8 mouse cellular contexts compared by ENCODE assay signal in genomic region chr3:152799738-152800431, GRCm38 (mm10).
DNase-seq lines count a peak whose midpoint lies in the region.

No protein-coding gene starts in this region.

- DNase-seq in adrenal gland, adult 2 months: peak; percentile 35
- no peak for DNase-seq in adrenal gland, adult 8-10 months
- peak; percentile 18 for DNase-seq in left cerebral cortex, adult 11 months (ENCODE audit: low spot score)
- no peak for DNase-seq in left cerebral cortex, adult 8-10 months (ENCODE audit: low spot score in 2 of 2)
- DNase-seq in cerebellum, postnatal 14 days: peak; percentile 62 to 72
- peak; percentile 46 for DNase-seq in liver
- DNase-seq in retina, postnatal 7 days (ENCODE audit: low read depth, low spot score): peak; percentile 13
- DNase-seq in urinary bladder, postnatal 4 days (ENCODE audit: low spot score in 2 of 2): no peak

Comparison
In these comparisons a context has a peak if more than half of its experiments do, and no peak if none do; other contexts are left out.
1. DNase-seq: peak in adrenal gland, adult 2 months (single experiment), left cerebral cortex, adult 11 months (single experiment), cerebellum, postnatal 14 days (2 of 2), liver (single experiment) and retina, postnatal 7 days (single experiment); none in adrenal gland, adult 8-10 months (single experiment), left cerebral cortex, adult 8-10 months (0 of 2) and urinary bladder, postnatal 4 days (0 of 2).